Mouse (Mus musculus) megakaryocyte, embryonic 14.5 days (primary cell): ENCODE measurements at regions not wholly inside any gene's neighbourhood (a gene's known extent, or its start where the extent isn't known, plus 50 kb on each side); places are given as distances from the start of the nearest gene placed in this dataset.

Experiments used
- H3K27me3 ChIP-seq: replicated peaks from 2 replicates; pipeline ENCODE3; 2012; ENCODE audit warnings: inconsistent platforms
- H3K36me3 ChIP-seq: replicated peaks from 2 replicates; pipeline ENCODE3; 2012; ENCODE audit warnings: low read length, inconsistent platforms, mixed read lengths
- H3K4me1 ChIP-seq: 2 replicates; pipeline ENCODE4 v1.6.1; 2012; ENCODE audit warnings: inconsistent platforms
- H3K4me3 ChIP-seq: replicated peaks from 2 replicates; pipeline ENCODE3; 2012; ENCODE audit warnings: moderate library complexity, mild to moderate bottlenecking, inconsistent platforms
- H3K9me3 ChIP-seq: 2 replicates; pipeline ENCODE4 v1.6.1; 2012; ENCODE audit warnings: inconsistent platforms
- FLI1 ChIP-seq: IDR thresholded peaks from 2 replicates; pipeline ENCODE4 v1.6.1; 2012; ENCODE audit warnings: low read length, inconsistent platforms, mixed read lengths
- GATA1 ChIP-seq: IDR thresholded peaks from 3 replicates; pipeline ENCODE4 v1.6.1; 2012; ENCODE audit warnings: mixed read lengths, low read length, inconsistent platforms, borderline replicate concordance

GRCm38 (mm10) chr3:41132889-41133288, 50.0 kb upstream of the Pgrmc2 start:
- Histone ChIP-seq H3K9me3 (no peaks in the 10 kb centered on the region), H3K4me3 (no peak overlapping the region), H3K4me1 (no peaks in the 10 kb centered on the region), H3K36me3 (no peaks in the 10 kb centered on the region), H3K27me3 (peaks cover 6% of the 10 kb centered on the region)
- TF ChIP-seq GATA1: no peak
- TF ChIP-seq FLI1: no peak
